ENCODE assay signal across 23 mouse cellular contexts in genomic region chr13:13745911-13746310, GRCm38 (mm10). TPM values are rescaled to one million over a fixed set of nuclear protein-coding genes. Genes with fewer than 3 reads are reported as not detected.
DNase-seq lines count a peak whose midpoint lies in the region; TF ChIP-seq lines count a peak whose summit lies in the region.
"Had no signal": no experiment of that assay in that cellular context is flagged by ENCODE, and none has a peak within 500 bp of the region (broad histone marks: within the 10 kb centered on the region; RNA-seq: fewer than 3 reads in every experiment).

No protein-coding gene starts in this region.

- H3K36me3 ChIP-seq in kidney, adult 2 months (ENCODE audit: control insufficient read depth, insufficient read depth, low read length), result peaks cover 2% of the 10 kb centered on the region

- no peak overlapping the region for H3K4me3 ChIP-seq in kidney, adult 2 months (ENCODE audit: insufficient read depth, low read depth, low read length)
- H3K4me3 ChIP-seq: heart, embryonic 12.5 days; heart, embryonic 15.5 days; hindbrain, embryonic 10.5 days; hindbrain, embryonic 13.5 days had no signal

- no peaks in the 10 kb centered on the region for H3K4me1 ChIP-seq in kidney, adult 2 months (ENCODE audit: control insufficient read depth, insufficient read depth, low read length)
- H3K4me1 ChIP-seq: heart, embryonic 12.5 days; heart, embryonic 15.5 days; hindbrain, embryonic 10.5 days; hindbrain, embryonic 13.5 days had no signal

- TF ChIP-seq CTCF in kidney, adult 2 months (conservative IDR thresholded peaks at IDR 0.05; ENCODE audit: insufficient read depth, insufficient read length, low read depth, low read length), result no peak

- no peak overlapping the region for H3K27ac ChIP-seq in kidney, adult 2 months (ENCODE audit: insufficient read depth, low read depth, low read length)
- H3K27ac ChIP-seq: heart, embryonic 15.5 days; hindbrain, embryonic 10.5 days; hindbrain, embryonic 13.5 days had no signal

- WGBS in kidney, adult 2 months, result 83% methylated on average over 3 of the region's 3 CpGs

- peak; percentile 10 for DNase-seq in testis, postnatal 14 days (ENCODE audit: low spot score)
- no peak for DNase-seq in testis, postnatal 10 days (ENCODE audit: low spot score)
- peak; percentile 30 for DNase-seq in NIH3T3 (ENCODE audit: low read depth)
- peak; percentile 13 for DNase-seq in fat pad, adult 2 months (ENCODE audit: extremely low read depth, low read depth, low spot score)
- no peak for DNase-seq in urinary bladder, adult 18-20 months (ENCODE audit: low spot score in 2 of 2)
- no peak for DNase-seq in adrenal gland, adult 8-10 months
- no peak for DNase-seq in kidney, adult 2 months
- DNase-seq: adrenal gland, postnatal 14 days; cerebellum, adult 11-12 months; cerebellum, adult 9-10 months; cerebellum, postnatal 14 days; forebrain, postnatal 0 days; gastrocnemius, postnatal 25 days; heart, postnatal 10 days; heart, postnatal 36 days; kidney, adult 18-20 months had no signal

- TF ChIP-seq POLR2A in kidney, adult 2 months (IDR thresholded peaks at IDR 0.05; ENCODE audit: low read depth, low read length), result no peak

- no peaks in the 10 kb centered on the region for H3K27me3 ChIP-seq in kidney, adult 2 months (replicated peaks; ENCODE audit: control insufficient read depth, insufficient read depth, low read length)
- H3K27me3 ChIP-seq: CH12.LX; heart, embryonic 12.5 days; heart, embryonic 15.5 days; hindbrain, embryonic 13.5 days had no signal

RNA-seq across cellular contexts. Expression of gene Gng4, which starts 37.9 kb away (rescaled TPM):
- total RNA-seq in adrenal gland, adult 8-10 months (2022), result 10 to 100 TPM in 3 of 4 experiments, 1 to 10 TPM in 1; 10.0 to 17.8 (median 13.8) TPM
- polyA plus RNA-seq in kidney, adult 2 months (2012; rRNA removed), result 1.4 and 4.5 TPM in 2 replicates
- total RNA-seq: CH12.LX had no signal
- polyA plus RNA-seq: G1E; inflammation-experienced regulatory T-cells, adult 6 months had no signal

Comparison
In these comparisons a context has a peak if more than half of its experiments do, and no peak if none do; other contexts are left out.
1. DNase-seq: peak in testis, postnatal 14 days (single experiment), NIH3T3 (single experiment) and fat pad, adult 2 months (single experiment); none in testis, postnatal 10 days (single experiment), urinary bladder, adult 18-20 months (0 of 2), adrenal gland, adult 8-10 months (single experiment) and kidney, adult 2 months (single experiment).